Mouse (Mus musculus) liver, embryonic 14.5 days (tissue): ENCODE data around the gene Slc39a1.

ENCODE experiments used
- CTCF ChIP-seq: IDR thresholded peaks from 2 replicates; pipeline ENCODE4 v1.5.1; 2016; ENCODE audit warnings: antibody characterized with exemption, low read depth, control low read depth
- EP300 ChIP-seq: IDR thresholded peaks from 2 replicates; pipeline ENCODE4 v1.6.1; 2016; ENCODE audit warnings: antibody characterized with exemption, low read depth

- TF ChIP-seq CTCF = no peak
- TF ChIP-seq EP300 = no peak
Observed at GRCm38 (mm10) chr3:90258521-90258920, 10.5 kb downstream of the Slc39a1 start.
